Comparison of ENCODE assay signal across 11 mouse cellular contexts in the genomic region with DNA sequence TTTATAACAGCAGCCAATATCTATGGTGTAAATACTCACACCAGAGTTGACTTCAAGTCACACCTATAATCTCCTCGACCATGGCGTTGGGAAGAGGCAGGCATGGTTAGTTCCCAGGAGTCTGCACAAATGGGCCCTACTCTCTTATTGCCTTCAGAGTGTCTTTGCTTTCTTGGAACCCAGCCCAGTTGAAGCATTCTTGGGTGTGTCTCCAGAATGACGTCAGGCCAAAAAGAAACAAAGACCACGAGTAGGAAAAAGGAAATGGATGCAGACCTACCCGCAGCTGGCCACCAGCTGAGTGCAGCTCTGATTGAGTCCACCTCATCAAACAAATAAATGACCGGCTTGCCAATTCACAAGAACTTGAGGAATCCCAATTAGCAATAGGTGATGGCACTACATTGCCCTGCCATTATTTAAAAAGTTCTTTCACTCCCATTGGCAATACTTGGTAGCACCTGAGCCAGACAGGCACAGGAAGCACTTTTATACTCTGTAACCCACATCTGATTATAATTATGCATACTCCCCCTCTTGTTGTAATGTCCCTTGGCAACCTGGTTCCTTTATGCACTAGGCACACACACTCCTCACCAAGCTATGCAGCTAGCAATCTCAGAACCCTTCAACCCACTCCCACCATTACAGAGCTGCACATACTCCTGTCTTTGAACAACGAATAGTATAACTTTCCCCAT. TPM values are rescaled to one million over a fixed set of nuclear protein-coding genes. Genes with fewer than 3 reads are reported as not detected.
DNase-seq lines count a peak whose midpoint lies in the region; ATAC-seq and TF ChIP-seq lines count a peak whose summit lies in the region.
"Had no signal": no experiment of that assay in that cellular context is flagged by ENCODE, and none has a peak within 500 bp of the region (broad histone marks: within the 10 kb centered on the region; RNA-seq: fewer than 3 reads in every experiment).

No protein-coding gene starts in this region.

- no peak overlapping the region for H3K27ac ChIP-seq in heart, embryonic 12.5 days (ENCODE audit: poor library complexity, severe bottlenecking)
- no peak overlapping the region for H3K27ac ChIP-seq in limb, embryonic 13.5 days
- H3K27ac ChIP-seq in stomach, embryonic 14.5 days (ENCODE audit: low read length): no peak overlapping the region
- H3K27ac ChIP-seq in midbrain, embryonic 15.5 days: no peak overlapping the region
- H3K27ac ChIP-seq in layer of hippocampus, adult 2 months: no peak overlapping the region
- H3K27ac ChIP-seq: hindbrain, embryonic 15.5 days; midbrain, embryonic 12.5 days had no signal

- 48% methylated on average over 7 of the region's 7 CpGs for WGBS in heart, embryonic 12.5 days
- WGBS in limb, embryonic 13.5 days: 42% methylated on average over 7 of the region's 7 CpGs
- 53% methylated on average over 7 of the region's 7 CpGs for WGBS in stomach, embryonic 14.5 days
- 72% methylated on average over 7 of the region's 7 CpGs for WGBS in midbrain, embryonic 15.5 days

- H3K36me3 ChIP-seq in heart, embryonic 12.5 days: no peaks in the 10 kb centered on the region
- H3K36me3 ChIP-seq in limb, embryonic 13.5 days: no peaks in the 10 kb centered on the region
- no peaks in the 10 kb centered on the region for H3K36me3 ChIP-seq in stomach, embryonic 14.5 days (ENCODE audit: control insufficient read depth, insufficient read depth, low read length)
- H3K36me3 ChIP-seq in midbrain, embryonic 15.5 days (replicated peaks): no peaks in the 10 kb centered on the region
- H3K36me3 ChIP-seq: hindbrain, embryonic 15.5 days; midbrain, embryonic 12.5 days had no signal

- no peak overlapping the region for H3K4me3 ChIP-seq in heart, embryonic 12.5 days
- H3K4me3 ChIP-seq in limb, embryonic 13.5 days: no peak overlapping the region
- no peak overlapping the region for H3K4me3 ChIP-seq in stomach, embryonic 14.5 days (ENCODE audit: low read depth, low read length)
- H3K4me3 ChIP-seq in midbrain, embryonic 15.5 days: no peak overlapping the region
- no peak overlapping the region for H3K4me3 ChIP-seq in layer of hippocampus, adult 2 months
- H3K4me3 ChIP-seq: hindbrain, embryonic 15.5 days; midbrain, embryonic 12.5 days had no signal

- no peaks in the 10 kb centered on the region for H3K27me3 ChIP-seq in heart, embryonic 12.5 days (replicated peaks)
- H3K27me3 ChIP-seq in limb, embryonic 13.5 days: no peaks in the 10 kb centered on the region
- no peaks in the 10 kb centered on the region for H3K27me3 ChIP-seq in stomach, embryonic 14.5 days (ENCODE audit: control insufficient read depth, insufficient read depth, low read length)
- no peaks in the 10 kb centered on the region for H3K27me3 ChIP-seq in midbrain, embryonic 15.5 days (replicated peaks)
- H3K27me3 ChIP-seq: hindbrain, embryonic 15.5 days; midbrain, embryonic 12.5 days had no signal

- DNase-seq in kidney, adult 9 months: peak; percentile 19
- DNase-seq in kidney, adult 11 months: no peak
- DNase-seq in spleen, postnatal 4 days (ENCODE audit: low spot score in 2 of 2): no peak
- no peak for DNase-seq in layer of hippocampus, adult 2 months (ENCODE audit: low spot score in 2 of 2)
- DNase-seq: cerebellum, adult 9-10 months had no signal

- no peak overlapping the region for H3K9ac ChIP-seq in heart, embryonic 12.5 days
- no peak overlapping the region for H3K9ac ChIP-seq in limb, embryonic 13.5 days
- H3K9ac ChIP-seq in stomach, embryonic 14.5 days (replicated peaks; ENCODE audit: low read depth, low read length): no peak overlapping the region
- no peak overlapping the region for H3K9ac ChIP-seq in midbrain, embryonic 15.5 days
- H3K9ac ChIP-seq: hindbrain, embryonic 15.5 days; midbrain, embryonic 12.5 days had no signal

- H3K4me2 ChIP-seq in heart, embryonic 12.5 days: no peak overlapping the region
- H3K4me2 ChIP-seq in limb, embryonic 13.5 days (replicated peaks): no peak overlapping the region
- H3K4me2 ChIP-seq in stomach, embryonic 14.5 days (replicated peaks; ENCODE audit: low read depth, low read length): no peak overlapping the region
- no peak overlapping the region for H3K4me2 ChIP-seq in midbrain, embryonic 15.5 days
- H3K4me2 ChIP-seq: hindbrain, embryonic 15.5 days; midbrain, embryonic 12.5 days had no signal

- H3K4me1 ChIP-seq in heart, embryonic 12.5 days (replicated peaks): no peaks in the 10 kb centered on the region
- H3K4me1 ChIP-seq in limb, embryonic 13.5 days: peaks cover 10% of the 10 kb centered on the region
- H3K4me1 ChIP-seq in stomach, embryonic 14.5 days (ENCODE audit: control insufficient read depth, insufficient read depth, low read length): peaks cover 6% of the 10 kb centered on the region; the same call in 1 of the 2 replicates
- no peaks in the 10 kb centered on the region for H3K4me1 ChIP-seq in midbrain, embryonic 15.5 days
- H3K4me1 ChIP-seq: hindbrain, embryonic 15.5 days; midbrain, embryonic 12.5 days had no signal

- ATAC-seq in heart, embryonic 12.5 days (ENCODE audit: insufficient number of reproducible peaks, low FRiP score): peak; percentile 75
- ATAC-seq in limb, embryonic 13.5 days (ENCODE audit: low FRiP score, low read depth): 0 out of 2 replicates have a peak, but pooled peaks have one; percentile 19
- ATAC-seq in stomach, embryonic 14.5 days (ENCODE audit: insufficient number of reproducible peaks, insufficient read depth, low FRiP score, low read depth): peak; percentile 68
- ATAC-seq in midbrain, embryonic 15.5 days (replicated peaks): no peak

- no peak for TF ChIP-seq CTCF in layer of hippocampus, adult 2 months (conservative IDR thresholded peaks at IDR 0.05)

- no peaks in the 10 kb centered on the region for H3K9me3 ChIP-seq in heart, embryonic 12.5 days (replicated peaks)
- H3K9me3 ChIP-seq in limb, embryonic 13.5 days: no peaks in the 10 kb centered on the region
- no peaks in the 10 kb centered on the region for H3K9me3 ChIP-seq in stomach, embryonic 14.5 days (ENCODE audit: control insufficient read depth, low read depth, low read length)
- H3K9me3 ChIP-seq in midbrain, embryonic 15.5 days: no peaks in the 10 kb centered on the region
- H3K9me3 ChIP-seq: hindbrain, embryonic 15.5 days; midbrain, embryonic 12.5 days had no signal

RNA-seq across cellular contexts. Expression of a gene that starts 34.3 kb away (rescaled TPM):
- 60.1 and 65.4 TPM in 2 replicates for polyA plus RNA-seq in heart, embryonic 12.5 days (2016; fragmentation: Nextera tagmentation; extraction: Ambion mirVana)
- polyA plus RNA-seq in limb, embryonic 13.5 days (2015; fragmentation: Nextera tagmentation; extraction: Ambion mirVana): 55.0 and 56.0 TPM in 2 replicates
- polyA plus RNA-seq in stomach, embryonic 14.5 days (2014; fragmentation: Nextera tagmentation; extraction: Ambion mirVana): 61.8 and 62.5 TPM in 2 replicates
- polyA plus RNA-seq in midbrain, embryonic 15.5 days (2015; fragmentation: Nextera tagmentation; extraction: Ambion mirVana): 33.7 and 35.2 TPM in 2 replicates
- 10 to 100 TPM; 22.4 to 24.2 TPM for total RNA-seq in layer of hippocampus, adult 2 months (2021)
